Mouse (Mus musculus) liver, embryonic 14.5 days (tissue): Measurements from ENCODE around the gene Mesd. TPM values are rescaled to one million over a fixed set of nuclear protein-coding genes. Genes with fewer than 3 reads are reported as not detected.

Experiments used
- ATAC-seq: fragments of 200-750 bp; cut with Nextera tagmentation; 2 replicates; pipeline ENCODE4 v1.8.0; 2017; ENCODE audit warnings: moderate number of reproducible peaks, mild to moderate bottlenecking, moderate library complexity; ENCODE audit not compliant: insufficient read depth
- DNase-seq, 3 experiments: peaks; one replicate each; pipeline ENCODE4 v3.0.0-alpha.2; 2012 to 2013; ENCODE audit warnings: low read depth in 3 of 3, low spot score in 3 of 3
- H3K27ac ChIP-seq: fragments of 300-500 bp; sonication (generic); 2 replicates; pipeline ENCODE4 v1.5.1; 2014; ENCODE audit warnings: moderate library complexity, mild to moderate bottlenecking, control low read depth, inconsistent platforms
- H3K27me3 ChIP-seq: fragments of 300-500 bp; sonication (generic); 2 replicates; pipeline ENCODE4 v1.6.1; 2014; ENCODE audit warnings: mild to moderate bottlenecking, low read length, moderate library complexity; ENCODE audit not compliant: control insufficient read depth, insufficient read depth
- H3K36me3 ChIP-seq: fragments of 300-500 bp; sonication (generic); replicated peaks from 2 replicates; pipeline ENCODE4 v1.6.1; 2014; ENCODE audit warnings: low read depth; ENCODE audit not compliant: control insufficient read depth, insufficient read depth
- H3K4me1 ChIP-seq, 2 experiments: fragments of 200-500 bp in 1 of 2; fragments of 300-500 bp in 1 of 2; sonication (generic) in 1 of 2; replicated peaks; 2 replicates each; pipeline ENCODE4 v1.6.1; 2012 to 2014; ENCODE audit warnings: antibody characterized with exemption in 1 of 2, inconsistent platforms in 1 of 2, low read length in 1 of 2; ENCODE audit not compliant: control insufficient read depth in 2 of 2, insufficient read depth in 2 of 2
- H3K4me2 ChIP-seq: fragments of 300-500 bp; sonication (generic); 2 replicates; pipeline ENCODE4 v1.6.1; 2014; ENCODE audit warnings: low read depth, mild to moderate bottlenecking, control low read depth, moderate library complexity
- H3K4me3 ChIP-seq, 2 experiments: fragments of 200-500 bp in 1 of 2; fragments of 300-500 bp in 1 of 2; sonication (generic) in 1 of 2; 2 replicates each; pipeline ENCODE4 v1.5.1; 2012 to 2014; ENCODE audit warnings: low read depth in 2 of 2, low read length in 2 of 2, mild to moderate bottlenecking in 2 of 2, control low read depth in 1 of 2, inconsistent platforms in 1 of 2, moderate library complexity in 1 of 2; ENCODE audit not compliant: insufficient read depth in 1 of 2
- H3K9ac ChIP-seq: fragments of 300-500 bp; sonication (generic); replicated peaks from 2 replicates; pipeline ENCODE4 v1.6.1; 2014; ENCODE audit warnings: mild to moderate bottlenecking, control low read depth, moderate library complexity
- H3K9me3 ChIP-seq: fragments of 300-500 bp; sonication (generic); 2 replicates; pipeline ENCODE4 v1.6.1; 2016; ENCODE audit warnings: low read length, mixed read lengths; ENCODE audit not compliant: control insufficient read depth
- CTCF ChIP-seq: IDR thresholded peaks from 2 replicates; pipeline ENCODE4 v1.5.1; 2016; ENCODE audit warnings: antibody characterized with exemption, low read depth, control low read depth
- EP300 ChIP-seq: IDR thresholded peaks from 2 replicates; pipeline ENCODE4 v1.6.1; 2016; ENCODE audit warnings: antibody characterized with exemption, low read depth
- WGBS: fragments of 180-500 bp; shearing (Covaris S2); extraction: QIAGEN DNeasy Blood & Tissue Kit; methylation state at CpG from one replicate; pipeline ENCODE4 v1.1.7; 2014; ENCODE audit not compliant: insufficient replicate concordance; 5-methylcytosine and 5-hydroxymethylcytosine counted together
- polyA plus RNA-seq, 2 experiments: library from polyadenylated mRNA; depleted of rRNA in 1 of 2; stranded (reverse) in 1 of 2; unstranded in 1 of 2; fragments of >200 nt; fragmentation: Nextera tagmentation in 1 of 2; extraction: Ambion mirVana in 1 of 2; gene quantifications; 2 replicates each; pipeline versions ENCODE4 v1.2.1 to v1.2.3; 2012 to 2014

Gene Mesd
- polyA plus RNA-seq, 2 experiments: 12.0 to 43.0 TPM

GRCm38 (mm10) chr7:83894348-83894747, 10.1 kb downstream of the Mesd start:
- 90% methylated on average over 1 of the region's 1 CpGs for WGBS
- Histone ChIP-seq H3K4me2 (peak overlapping the region; percentile 82), H3K36me3 (peaks cover 35% of the 10 kb centered on the region), H3K27me3 (no peaks in the 10 kb centered on the region), H3K4me1 (peaks cover 50 to 51% of the 10 kb centered on the region in 2 experiments), H3K9ac (no peak overlapping the region), H3K27ac (no peak overlapping the region), H3K9me3 (no peaks in the 10 kb centered on the region), H3K4me3 (peak overlapping the region in 1 of 2 experiments; percentile 9; a peak in 1 of 4 replicates)
- TF ChIP-seq EP300: no peak
- TF ChIP-seq CTCF: peak; percentile 41
- ATAC-seq (no peak), DNase-seq (no peak)

DNA sequence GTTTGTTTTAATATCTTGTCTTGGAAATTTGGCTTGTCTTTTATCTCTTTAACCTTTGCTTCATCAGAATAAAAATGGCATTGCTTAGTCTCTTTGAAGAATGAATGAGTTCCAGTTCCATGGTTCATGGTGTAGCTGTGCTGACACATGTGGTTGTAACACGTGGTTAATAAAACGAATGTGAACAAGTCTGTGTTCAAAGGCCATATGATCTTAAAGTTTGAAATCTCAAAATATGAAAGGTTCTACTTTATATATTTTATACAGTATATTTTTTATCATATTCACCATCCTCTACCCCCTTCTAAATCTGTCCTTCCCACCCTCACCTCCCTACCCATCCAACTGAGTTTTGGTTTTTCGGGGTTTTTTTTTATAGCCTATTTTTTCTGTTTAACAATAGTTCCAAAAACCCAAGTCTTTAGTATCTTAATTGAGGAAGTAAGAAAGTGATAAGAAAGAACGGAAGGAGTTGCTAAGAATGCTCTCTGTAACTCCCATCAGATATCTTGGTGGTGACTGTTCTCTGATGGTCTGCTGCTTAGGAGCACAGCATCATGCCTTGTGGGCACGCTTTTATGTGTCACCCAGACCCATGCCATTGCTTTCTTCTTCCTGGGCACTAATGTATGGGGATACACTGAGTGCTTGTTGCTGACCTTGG, 11.9 kb downstream of the Mesd start:
- ATAC-seq (no peak), DNase-seq (no peak)
- Histone ChIP-seq H3K36me3 (peaks cover 48% of the 10 kb centered on the region), H3K4me1 (peaks cover 46 to 47% of the 10 kb centered on the region in 2 experiments), H3K9me3 (no peaks in the 10 kb centered on the region), H3K27me3 (no peaks in the 10 kb centered on the region), H3K4me2 (no peak overlapping the region), H3K9ac (peak overlapping the region; percentile 9; the same call in 1 of the 2 replicates), H3K4me3 (no peak overlapping the region), H3K27ac (no peak overlapping the region)
- no peak for TF ChIP-seq EP300
- no peak for TF ChIP-seq CTCF
- 34% methylated on average over 5 of the region's 5 CpGs for WGBS

- Histone ChIP-seq H3K27ac (peak overlapping the region; percentile 66), H3K4me3 (0 out of 4 replicates have a peak overlapping the region, but pooled peaks have one; percentile 1 to 3), H3K9me3 (no peaks in the 10 kb centered on the region), H3K9ac (no peak overlapping the region), H3K27me3 (no peaks in the 10 kb centered on the region), H3K4me1 (peaks cover 39 to 48% of the 10 kb centered on the region in 2 experiments), H3K36me3 (peaks cover 51% of the 10 kb centered on the region), H3K4me2 (peak overlapping the region; percentile 62)
- 18% methylated on average over 11 of the region's 11 CpGs for WGBS
- TF ChIP-seq CTCF (no peak), EP300 (peak; percentile 95)
- ATAC-seq (peak; percentile 97), DNase-seq (peak in 1 of 3 experiments; percentile 72)
Observed at GRCm38 (mm10) chr7:83898267-83898666, 14.0 kb downstream of the Mesd start.

GRCm38 (mm10) chr7:83900519-83900918, 16.3 kb downstream of the Mesd start:
- DNase-seq (no peak), ATAC-seq (no peak)
- Histone ChIP-seq H3K36me3 (peaks cover 45% of the 10 kb centered on the region), H3K4me3 (no peak overlapping the region), H3K4me2 (no peak overlapping the region), H3K4me1 (peaks cover 29 to 40% of the 10 kb centered on the region in 2 experiments), H3K9ac (no peak overlapping the region), H3K27ac (no peak overlapping the region), H3K9me3 (no peaks in the 10 kb centered on the region), H3K27me3 (no peaks in the 10 kb centered on the region)
- 77% methylated on average over 3 of the region's 3 CpGs for WGBS
- TF ChIP-seq CTCF: no peak
- TF ChIP-seq EP300: no peak

- no peak for ATAC-seq
- DNase-seq: no peak
- Histone ChIP-seq H3K27me3 (no peaks in the 10 kb centered on the region), H3K9ac (no peak overlapping the region), H3K4me1 (peaks cover 25 to 36% of the 10 kb centered on the region in 2 experiments), H3K4me3 (no peak overlapping the region), H3K9me3 (no peaks in the 10 kb centered on the region), H3K36me3 (peaks cover 38% of the 10 kb centered on the region), H3K4me2 (no peak overlapping the region), H3K27ac (no peak overlapping the region)
- WGBS: 72% methylated on average over 4 of the region's 4 CpGs
- TF ChIP-seq EP300 (no peak), CTCF (no peak)
Observed at GRCm38 (mm10) chr7:83901425-83901824, 17.2 kb downstream of the Mesd start.
